Mouse (Mus musculus): ENCODE measurements around the gene Grm5.
A peak's percentile ranks its signal among the peaks of the same experiment; 100 is the strongest.

The Grm5 gene

GRCm38 (mm10) chr7:87925956-87926355 is 342.0 kb downstream of the Grm5 start:
- no peak for DNase-seq (ENCODE audit: low spot score)

GRCm38 (mm10) chr7:87937415-87937814 is 353.4 kb downstream of the Grm5 start:
- DNase-seq (ENCODE audit: low spot score): no peak

GRCm38 (mm10) chr7:87938265-87938664 is 354.3 kb downstream of the Grm5 start:
- DNase-seq (ENCODE audit: low spot score): no peak

- DNase-seq (ENCODE audit: low spot score): no peak
Measured at GRCm38 (mm10) chr7:87950205-87950604, 366.2 kb downstream of the Grm5 start.

- DNase-seq (ENCODE audit: low spot score): no peak
Measured at GRCm38 (mm10) chr7:87973216-87973615, 389.2 kb downstream of the Grm5 start.

- DNase-seq (ENCODE audit: low spot score): no peak
Measured at GRCm38 (mm10) chr7:87975041-87975440, 391.1 kb downstream of the Grm5 start.

GRCm38 (mm10) chr7:87983494-87983893 is 399.5 kb downstream of the Grm5 start:
- no peak for DNase-seq (ENCODE audit: low spot score)

- DNase-seq (ENCODE audit: low spot score): no peak
Measured at GRCm38 (mm10) chr7:88014451-88014850, 430.5 kb downstream of the Grm5 start.

- DNase-seq (ENCODE audit: low spot score): no peak
Measured at GRCm38 (mm10) chr7:88027411-88028132, 443.6 kb downstream of the Grm5 start.

- no peak for DNase-seq (ENCODE audit: low spot score)
Measured at GRCm38 (mm10) chr7:88047366-88047765, 463.4 kb downstream of the Grm5 start.

GRCm38 (mm10) chr7:88054224-88054938 is 470.4 kb downstream of the Grm5 start:
- no peak for DNase-seq (ENCODE audit: low spot score)

- no peak for DNase-seq (ENCODE audit: low spot score)
Measured at GRCm38 (mm10) chr7:88056438-88056837, 472.5 kb downstream of the Grm5 start.

GRCm38 (mm10) chr7:88091115-88091514 is 507.1 kb downstream of the Grm5 start:
- no peak for DNase-seq (ENCODE audit: low spot score)

- DNase-seq (ENCODE audit: low spot score): no peak
Measured at GRCm38 (mm10) chr7:88096536-88097107, 512.7 kb downstream of the Grm5 start.

- DNase-seq (ENCODE audit: low spot score): peak; percentile 77
Measured at GRCm38 (mm10) chr7:88097715-88098114, 513.7 kb downstream of the Grm5 start.

GRCm38 (mm10) chr7:88116724-88117409 is 532.9 kb downstream of the Grm5 start:
- no peak for DNase-seq (ENCODE audit: low spot score)

- no peak for DNase-seq (ENCODE audit: low spot score)
Measured at GRCm38 (mm10) chr7:88128080-88128848, 544.3 kb downstream of the Grm5 start.

GRCm38 (mm10) chr7:88129536-88130487 is 545.8 kb downstream of the Grm5 start:
- DNase-seq (ENCODE audit: low spot score): peak; percentile 4

- no peak for DNase-seq (ENCODE audit: low spot score)
Measured at GRCm38 (mm10) chr7:88130488-88130849, 546.5 kb downstream of the Grm5 start.

GRCm38 (mm10) chr7:88159542-88160241 is 575.7 kb downstream of the Grm5 start:
- DNase-seq (ENCODE audit: low spot score): no peak
